Mouse (Mus musculus) small intestine, adult 2 months (tissue): Measurements from ENCODE around the gene Ccnd3.

Experiments
- CTCF ChIP-seq: fragments of 200-500 bp; IDR thresholded peaks from 2 replicates; pipeline ENCODE4 v1.5.1; 2012; ENCODE audit warnings: low read depth, mild to moderate bottlenecking, control low read depth, inconsistent platforms, low read length, moderate library complexity, mixed read lengths; ENCODE audit not compliant: insufficient replicate concordance, insufficient read length; ENCODE audit errors: extremely low read depth
- POLR2A ChIP-seq: fragments of 200-500 bp; IDR thresholded peaks from 2 replicates; pipeline ENCODE4 v1.6.1; 2012; ENCODE audit warnings: low read depth, mild to moderate bottlenecking, control low read depth, inconsistent platforms, low read length, moderate library complexity

- TF ChIP-seq POLR2A (no peak), CTCF (no peak)
Observed at GRCm38 (mm10) chr17:47469642-47470041, 35.2 kb upstream of the Ccnd3 start.
